Mouse (Mus musculus) layer of hippocampus, adult 2 months (tissue): ENCODE measurements around the gene Rabl3. TPM values are rescaled to one million over a fixed set of nuclear protein-coding genes. Genes with fewer than 3 reads are reported as not detected.

ENCODE experiments used
- DNase-seq, 2 experiments: peaks; one replicate each; pipeline ENCODE4 v3.0.0; 2022; ENCODE audit warnings: low spot score in 2 of 2
- H3K27ac ChIP-seq: fragments of 200-600 bp; 2 replicates; pipeline ENCODE4 v1.8.1; 2022
- H3K4me3 ChIP-seq: fragments of 200-600 bp; 2 replicates; pipeline ENCODE4 v1.8.1; 2022; ENCODE audit warnings: mild to moderate bottlenecking
- CTCF ChIP-seq: fragments of 200-600 bp; conservative IDR thresholded peaks from 2 replicates; pipeline ENCODE4 v1.8.1; 2022; ENCODE audit warnings: antibody characterized with exemption, mild to moderate bottlenecking, moderate library complexity
- total RNA-seq, 2 experiments: library from RNA; stranded (reverse); gene quantifications; 2 replicates each; pipeline ENCODE4 v1.2.3; 2021

Rabl3 gene
- total RNA-seq, 2 experiments from 2014 or later: 10.2 to 11.2 TPM

DNA sequence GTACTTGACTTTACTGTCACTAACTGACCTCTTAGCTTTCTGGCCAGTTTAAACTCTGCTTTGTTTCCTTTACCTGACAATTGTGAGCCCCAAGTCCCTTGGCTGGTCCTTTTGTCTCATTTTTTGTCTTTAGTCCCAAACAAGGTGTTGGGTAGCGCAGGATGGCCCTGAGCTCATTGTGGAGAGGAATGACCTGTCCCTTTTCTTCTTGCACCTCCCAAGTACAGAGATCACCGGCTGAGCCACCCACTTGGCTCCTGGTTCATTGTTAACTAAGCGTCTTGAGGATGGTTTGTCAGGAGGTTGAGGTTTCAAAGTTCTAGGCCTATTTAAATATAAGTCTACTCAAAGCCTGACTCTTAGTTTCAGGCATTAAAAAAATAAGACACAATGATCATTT lies 43.6 kb downstream of the Rabl3 start:
- no peak overlapping the region for H3K4me3 ChIP-seq
- H3K27ac ChIP-seq: peak overlapping the region; percentile 93; the same call in 1 of the 2 replicates
- no peak for TF ChIP-seq CTCF
- DNase-seq: no peak

DNA sequence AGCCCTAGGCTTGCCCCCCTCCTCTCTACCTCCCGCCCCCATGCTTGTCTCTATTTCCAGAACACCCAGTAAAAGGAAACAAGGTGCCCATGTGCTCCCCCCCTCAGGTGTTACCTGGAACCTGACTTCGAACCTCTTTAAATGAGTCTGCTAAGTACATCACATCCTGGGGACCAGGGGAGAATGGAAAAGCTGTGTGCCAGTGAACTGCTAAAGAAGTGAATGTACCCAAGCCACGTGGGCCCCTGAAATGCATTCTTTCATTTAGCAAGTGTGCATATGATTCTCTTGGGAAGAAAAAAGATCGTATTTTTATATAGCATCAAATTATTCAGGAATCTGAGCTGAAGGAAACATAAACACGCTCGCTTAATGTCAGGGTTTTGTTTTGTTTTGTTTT lies 44.1 kb downstream of the Rabl3 start:
- TF ChIP-seq CTCF: no peak
- no peak for DNase-seq
- peak overlapping the region; percentile 45; the same call in 1 of the 2 replicates for H3K4me3 ChIP-seq
- H3K27ac ChIP-seq: peak overlapping the region; percentile 93

DNA sequence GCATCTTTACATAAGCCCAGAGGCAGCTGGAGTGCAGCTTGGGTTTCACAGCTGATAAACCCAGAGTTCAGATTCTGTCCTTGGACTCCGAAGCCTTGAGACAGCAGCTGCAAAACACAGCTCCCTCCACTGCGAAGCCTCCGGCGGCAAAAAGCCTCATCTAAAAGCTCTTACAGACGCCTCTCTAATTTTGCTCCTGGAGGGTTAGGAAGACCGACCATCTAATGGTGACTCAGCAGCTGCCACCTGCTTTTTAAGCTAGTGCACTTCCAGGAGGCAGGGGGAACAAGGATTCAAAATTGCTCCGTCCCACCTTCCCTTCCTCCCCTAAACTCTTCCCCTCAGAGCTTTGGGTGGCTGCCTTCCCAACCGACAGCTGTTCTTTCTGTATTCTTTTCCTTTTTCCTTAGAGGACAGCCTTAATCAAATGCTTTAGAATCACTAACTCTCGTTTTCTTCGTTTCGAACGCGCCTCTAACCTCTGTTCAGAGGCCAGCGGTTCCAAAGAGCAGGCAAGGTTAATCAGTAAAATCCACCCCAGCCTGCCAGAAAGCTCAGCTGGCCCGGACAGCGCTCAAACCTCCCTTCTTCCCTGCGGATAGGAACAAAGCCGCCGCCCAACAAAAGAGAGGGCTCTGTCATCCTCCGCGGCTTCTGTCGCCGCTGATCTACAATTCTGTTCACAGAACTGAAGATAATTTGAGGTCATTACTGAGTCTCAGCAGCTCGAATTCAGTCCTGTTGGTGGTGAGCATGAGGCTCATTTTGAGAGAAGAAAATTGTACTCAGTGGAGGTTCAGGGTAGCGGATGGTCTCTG lies 44.7 kb downstream of the Rabl3 start:
- peak overlapping the region; percentile 45 for H3K4me3 ChIP-seq
- TF ChIP-seq CTCF: no peak; the same call in 1 of the 2 replicates

DNA sequence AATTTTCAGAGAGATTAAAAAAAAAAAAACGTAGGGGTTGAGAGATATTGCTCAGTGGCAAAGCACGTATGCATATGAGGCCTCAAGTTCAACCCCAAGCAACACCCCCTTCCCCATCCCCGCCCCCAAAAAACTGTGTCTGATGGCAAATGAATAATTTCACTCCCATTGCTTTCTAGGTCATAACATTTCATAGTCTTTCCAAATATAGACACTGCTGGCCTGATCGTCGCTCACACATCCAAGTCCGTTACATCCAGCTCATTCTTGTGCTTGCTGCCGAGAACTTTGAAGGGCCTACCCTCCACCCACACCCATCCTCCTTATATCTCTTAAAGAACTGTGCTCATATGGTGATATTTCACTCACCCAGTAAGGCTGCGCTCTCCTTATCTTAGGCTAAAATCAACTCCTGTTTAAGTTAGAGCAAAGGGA lies 45.5 kb downstream of the Rabl3 start:
- Histone ChIP-seq H3K4me3 (no peak overlapping the region), H3K27ac (peak overlapping the region; percentile 93)
- no peak for TF ChIP-seq CTCF
- DNase-seq: no peak

More for the DNA sequence above, 44.7 kb downstream of the Rabl3 start:
- peak; percentile 47 to 59 for DNase-seq
- peak overlapping the region; percentile 93 for H3K27ac ChIP-seq

DNA sequence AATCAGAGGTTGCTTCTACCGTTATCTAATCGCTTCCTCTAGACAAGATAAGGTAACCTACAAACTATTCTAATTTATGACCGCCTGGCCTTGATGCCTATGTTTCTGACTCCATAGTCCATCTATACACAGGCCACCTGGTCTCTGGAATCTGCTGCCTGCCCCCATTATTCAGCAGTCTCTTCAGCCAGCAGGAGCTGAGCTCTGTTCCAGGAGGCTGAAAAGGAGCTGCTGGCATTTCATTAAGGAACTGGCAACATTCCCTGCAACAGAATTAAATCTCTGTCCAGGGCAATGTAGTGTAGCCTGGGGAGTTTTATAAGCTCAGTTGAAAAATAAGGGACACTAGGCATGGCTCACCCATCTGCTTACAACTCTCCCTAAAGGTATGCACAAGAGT lies 51.2 kb downstream of the Rabl3 start:
- Histone ChIP-seq H3K27ac (no peak overlapping the region), H3K4me3 (no peak overlapping the region)
- peak in 1 of 2 experiments; percentile 19 for DNase-seq
- TF ChIP-seq CTCF: no peak

DNA sequence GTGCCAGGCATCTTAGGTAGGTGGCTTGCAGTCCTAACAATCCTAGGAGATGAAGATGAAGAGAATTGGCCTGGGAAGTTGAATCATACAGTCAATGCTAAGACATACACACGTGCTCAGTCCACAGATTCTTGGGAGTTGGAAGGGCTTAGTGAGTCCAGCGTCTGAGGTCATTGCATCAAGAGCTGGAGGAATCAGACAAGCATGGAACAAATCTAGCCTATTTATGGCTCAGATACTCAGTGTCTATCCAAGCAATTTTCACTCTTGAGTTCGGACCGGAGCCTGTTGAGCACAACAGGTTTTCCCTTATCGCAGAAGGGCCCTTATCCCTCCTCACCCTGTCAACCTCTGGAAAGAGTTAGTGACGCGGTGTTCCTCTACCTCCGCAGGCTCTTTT lies 51.9 kb downstream of the Rabl3 start:
- no peak for TF ChIP-seq CTCF
- Histone ChIP-seq H3K27ac (no peak overlapping the region), H3K4me3 (no peak overlapping the region)
- no peak for DNase-seq

DNA sequence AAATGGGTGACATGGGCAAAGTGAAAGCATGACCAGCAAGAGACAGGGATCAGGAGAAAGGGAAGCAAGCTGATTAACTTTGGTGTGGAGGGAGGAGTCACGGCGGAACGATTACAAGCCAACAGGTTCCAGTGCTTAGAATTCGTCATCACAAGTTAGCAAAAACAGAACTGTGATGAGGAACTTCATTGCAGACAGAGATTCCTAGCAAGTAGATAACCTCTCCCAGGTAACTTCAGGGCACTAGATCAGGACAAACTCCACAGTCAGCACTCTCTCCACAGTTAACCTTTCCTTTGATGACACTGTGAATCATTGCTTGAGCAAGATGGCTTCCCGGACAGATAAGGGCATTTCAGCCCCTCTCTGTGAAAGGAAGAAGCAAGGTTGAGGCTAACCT lies 57.7 kb downstream of the Rabl3 start:
- no peak overlapping the region for H3K4me3 ChIP-seq
- no peak for DNase-seq
- no peak for TF ChIP-seq CTCF
- no peak overlapping the region for H3K27ac ChIP-seq

DNA sequence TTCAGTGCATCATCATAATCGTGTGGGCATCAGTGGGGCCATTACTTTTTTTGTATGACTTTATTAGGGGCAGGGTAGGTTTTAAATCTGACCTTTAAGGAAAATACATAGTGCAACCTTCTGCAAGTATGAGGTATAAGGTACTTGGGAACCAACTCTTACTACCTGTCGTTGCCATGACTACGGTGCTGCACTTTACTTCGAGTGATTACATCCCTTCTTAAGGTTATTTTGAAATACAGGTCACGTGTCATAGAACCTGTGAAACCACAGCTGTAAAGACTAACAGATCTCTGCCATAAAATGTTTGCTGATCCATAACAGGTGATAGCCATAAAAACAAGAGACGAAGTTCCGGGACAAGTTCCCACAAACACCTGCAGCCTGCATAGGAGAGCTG lies 58.8 kb downstream of the Rabl3 start:
- DNase-seq: no peak
- no peak for TF ChIP-seq CTCF
- no peak overlapping the region for H3K4me3 ChIP-seq
- no peak overlapping the region for H3K27ac ChIP-seq

DNA sequence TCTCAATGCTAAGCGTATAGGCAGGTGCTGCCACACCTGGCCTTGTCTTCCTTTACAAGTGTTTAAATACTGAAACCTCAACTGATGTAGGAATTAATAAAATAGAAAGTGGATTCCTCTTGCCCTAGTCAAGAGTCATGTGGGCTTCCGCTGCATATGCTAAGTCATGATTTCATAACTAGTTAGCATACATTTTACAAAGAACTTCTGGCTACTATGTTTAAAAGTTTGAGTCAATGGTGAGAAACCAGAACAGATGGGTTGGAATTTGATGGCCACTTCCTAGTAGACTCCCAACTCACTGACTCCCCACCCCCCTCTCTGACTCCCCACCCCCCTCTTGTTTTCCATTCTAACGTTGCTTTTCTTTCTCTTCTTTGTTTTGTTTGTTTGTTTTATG lies 59.6 kb downstream of the Rabl3 start:
- no peak for DNase-seq

DNA sequence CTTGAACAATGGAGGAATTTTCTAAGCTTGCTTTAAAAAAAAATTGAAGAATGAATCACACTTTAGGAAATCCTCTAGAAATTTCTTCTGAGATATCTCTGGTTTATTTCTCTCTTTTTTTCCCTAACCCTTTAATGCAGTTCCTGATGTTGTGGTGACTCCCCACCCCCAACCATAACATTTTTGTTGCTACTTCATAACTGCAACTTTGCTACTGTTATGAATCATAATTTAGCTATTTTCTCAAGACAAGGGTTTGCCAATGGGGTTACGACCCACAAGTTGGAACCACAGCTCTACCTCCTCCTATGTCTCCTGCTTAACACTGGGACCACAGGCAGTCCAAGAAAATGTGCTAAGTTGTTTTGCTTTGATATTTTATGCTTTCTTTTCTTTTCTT lies 63.7 kb downstream of the Rabl3 start:
- no peak for TF ChIP-seq CTCF
- DNase-seq: no peak
- no peak overlapping the region for H3K27ac ChIP-seq
- no peak overlapping the region for H3K4me3 ChIP-seq

More for the DNA sequence above, 59.6 kb downstream of the Rabl3 start:
- Histone ChIP-seq H3K4me3 (no peak overlapping the region), H3K27ac (no peak overlapping the region)
- TF ChIP-seq CTCF: no peak

DNA sequence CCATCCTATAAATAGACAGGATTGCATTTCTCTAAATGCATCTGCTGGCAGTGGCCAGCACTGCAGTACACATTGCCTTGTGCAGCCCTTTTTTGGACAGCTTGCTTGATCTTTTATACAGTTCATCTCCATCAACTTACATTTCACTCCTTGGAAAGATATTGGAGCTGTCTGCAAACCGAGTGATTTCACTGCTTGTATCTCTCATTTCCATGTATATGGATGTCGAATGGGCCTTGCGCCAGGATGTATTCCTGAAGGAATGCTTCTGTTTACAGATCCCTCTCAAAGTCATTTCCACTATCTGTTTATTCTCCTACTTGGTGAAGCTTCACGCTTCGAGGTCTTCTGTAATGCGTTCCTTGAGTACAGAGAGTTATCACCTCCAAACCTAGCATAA lies 64.6 kb downstream of the Rabl3 start:
- TF ChIP-seq CTCF: no peak
- DNase-seq: no peak
- no peak overlapping the region for H3K27ac ChIP-seq
- H3K4me3 ChIP-seq: no peak overlapping the region

DNA sequence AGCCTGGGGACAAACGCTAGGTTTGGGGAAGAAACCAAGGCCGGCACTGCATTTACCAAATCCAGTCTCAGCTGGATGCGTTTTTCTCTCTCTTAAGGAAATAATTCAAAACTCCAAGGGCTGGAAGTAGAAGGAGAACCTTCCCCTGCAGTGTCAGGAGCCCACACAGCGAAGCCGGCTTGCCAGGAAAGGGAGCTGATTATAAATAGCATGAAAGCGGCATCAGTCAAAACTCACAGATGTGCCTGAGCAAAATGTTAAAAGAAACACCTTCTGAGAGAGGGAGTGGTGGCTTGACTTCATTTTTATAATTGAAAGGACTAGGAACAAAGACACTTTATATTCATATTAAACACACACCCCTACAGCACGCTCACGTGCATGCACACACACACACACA lies 70.6 kb downstream of the Rabl3 start:
- Histone ChIP-seq H3K27ac (no peak overlapping the region), H3K4me3 (no peak overlapping the region)
- TF ChIP-seq CTCF: no peak
- peak in 1 of 2 experiments; percentile 35 for DNase-seq

DNA sequence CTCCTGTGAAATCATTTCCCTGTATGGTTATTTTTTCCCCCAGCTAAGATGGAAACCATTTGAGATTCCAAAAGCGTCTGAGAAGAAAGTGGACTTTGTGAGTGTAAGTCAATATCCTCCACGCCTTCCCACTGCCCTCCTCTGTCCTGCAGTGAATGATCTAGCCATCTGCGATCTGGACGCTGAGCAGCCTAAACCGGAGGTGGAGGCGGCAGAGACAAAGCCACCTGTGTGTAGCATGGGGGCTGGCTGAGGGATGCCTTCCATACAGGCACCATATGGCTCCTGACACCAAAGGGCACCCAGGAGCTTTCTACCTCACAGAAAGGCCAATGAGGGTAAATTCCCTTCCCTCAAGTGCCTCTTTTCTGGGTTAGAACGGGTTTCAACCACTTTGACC lies 71.4 kb downstream of the Rabl3 start:
- no peak for DNase-seq
- no peak for TF ChIP-seq CTCF
- Histone ChIP-seq H3K27ac (no peak overlapping the region), H3K4me3 (no peak overlapping the region)

DNA sequence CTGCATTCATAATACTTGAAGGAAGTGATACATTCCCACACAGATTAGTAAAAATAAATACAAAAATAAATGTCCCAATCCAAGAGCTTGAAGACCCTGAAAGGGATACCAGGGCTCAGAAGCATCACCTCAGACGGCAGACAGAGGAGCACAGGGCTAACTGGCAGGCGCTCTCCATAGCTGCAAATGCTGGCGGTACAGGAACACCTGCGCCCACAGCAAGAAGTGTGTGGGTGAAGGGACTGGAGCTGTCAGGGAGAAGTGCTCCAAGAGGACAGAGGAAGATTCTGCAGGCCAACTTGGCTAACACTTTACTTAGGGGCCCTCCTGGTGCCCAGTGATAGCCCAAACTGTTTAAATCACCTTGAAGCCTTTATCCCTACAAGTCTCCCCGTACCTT lies 72.3 kb downstream of the Rabl3 start:
- no peak for TF ChIP-seq CTCF
- Histone ChIP-seq H3K27ac (no peak overlapping the region), H3K4me3 (no peak overlapping the region)
- no peak for DNase-seq

DNA sequence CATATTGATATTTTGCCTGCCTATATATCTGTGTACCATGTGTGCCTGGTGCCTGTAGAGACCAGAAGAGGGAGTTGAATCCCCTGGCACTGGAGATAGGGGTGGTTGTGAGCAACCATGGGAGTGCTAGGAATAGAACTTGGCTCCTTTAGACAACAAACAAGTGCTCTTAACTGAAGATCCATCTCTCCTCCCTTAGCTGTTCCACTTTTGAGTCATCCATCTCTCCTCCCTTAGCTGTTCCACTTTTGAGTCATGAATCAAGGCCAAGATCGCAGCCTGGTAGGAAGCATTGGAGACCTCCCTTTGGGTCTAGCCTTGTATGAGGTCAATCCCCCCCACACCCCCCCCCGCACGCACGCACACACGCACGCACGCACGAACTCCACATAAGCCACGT lies 74.9 kb downstream of the Rabl3 start:
- TF ChIP-seq CTCF: no peak
- no peak overlapping the region for H3K4me3 ChIP-seq
- no peak for DNase-seq
- no peak overlapping the region for H3K27ac ChIP-seq
